Mouse (Mus musculus) heart, adult 18-20 months (tissue): ENCODE data around the gene Fam133b. TPM values are rescaled to one million over a fixed set of nuclear protein-coding genes. Genes with fewer than 3 reads are reported as not detected.
"Not testable (repeated sequence)": the region's sequence is repeated elsewhere in the genome, so short reads cannot be mapped to it uniquely, and the experiment has no call there.

Source experiments
- DNase-seq, 2 experiments: peaks; one replicate each; pipeline ENCODE4 v3.0.0; 2021 to 2022; ENCODE audit warnings: mixed read lengths in 1 of 2
- total RNA-seq, 2 experiments: library from RNA; stranded (reverse); gene quantifications; 2 replicates each; pipeline ENCODE4 v1.2.3; 2021

Gene Fam133b
- total RNA-seq, 2 experiments from 2014 or later, result 10.8 to 11.4 TPM

DNA sequence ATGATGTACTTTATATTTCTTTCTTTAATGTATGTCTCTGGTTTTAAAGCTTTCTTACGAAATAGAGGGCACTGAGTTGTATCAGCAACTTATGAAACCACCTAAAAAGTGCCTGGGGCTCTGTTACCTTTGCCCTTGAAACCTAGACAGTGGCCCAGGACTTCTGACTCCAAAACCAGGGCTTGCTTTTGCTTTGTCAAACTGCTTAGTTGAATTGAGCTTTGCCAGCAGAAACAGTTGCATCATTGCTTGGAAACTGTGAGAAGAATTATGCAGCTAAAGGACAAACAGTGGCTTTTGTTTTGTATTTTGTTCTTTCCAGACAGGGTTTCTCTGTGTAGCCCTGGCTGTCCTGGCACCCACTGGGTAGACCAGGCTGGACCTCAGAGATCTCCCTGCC, 56.7 kb downstream of the Fam133b start:
- DNase-seq, result no peak

DNA sequence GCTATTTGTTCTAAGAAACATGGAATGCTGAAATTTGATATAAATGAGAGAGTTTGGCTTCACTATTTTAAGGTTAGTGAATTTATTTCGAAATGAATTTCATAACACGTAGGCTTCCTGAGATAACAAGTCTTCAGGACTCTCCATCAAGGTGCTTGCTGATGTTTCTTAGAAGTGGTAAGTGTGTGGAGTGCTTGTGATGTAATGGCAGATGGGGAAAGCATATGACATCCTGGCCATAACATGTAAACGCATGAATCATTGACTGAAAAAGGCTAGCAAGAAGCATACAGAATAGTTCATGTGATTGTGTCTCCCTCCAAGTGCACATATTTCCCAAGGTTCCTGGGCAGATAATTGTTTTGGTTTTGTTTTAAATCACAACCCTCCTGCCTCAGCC, 57.2 kb downstream of the Fam133b start:
- no peak for DNase-seq

- no peak for DNase-seq
Measured at GRCm38 (mm10) chr5:3607114-3607513, 63.5 kb downstream of the Fam133b start.

GRCm38 (mm10) chr5:3609241-3609640, 65.6 kb downstream of the Fam133b start:
- no peak for DNase-seq

- not testable (repeated sequence) for DNase-seq
Measured at GRCm38 (mm10) chr5:3611835-3612234, 68.2 kb downstream of the Fam133b start.

Other genes with a start within 250 kb of the Fam133b start
- gene Cdk6, start 202.3 kb upstream of the Fam133b start, total RNA-seq, result 1 to 10 TPM; 7.3 to 8.5 TPM
- 1 to 10 TPM in 1 of 2 experiments, under 1 TPM in 1; 0.74 to 2.2 TPM for gene 1700109H08Rik, start 27.7 kb downstream of the Fam133b start, total RNA-seq
- gene Pex1, start 52.2 kb downstream of the Fam133b start, total RNA-seq, result 10 to 100 TPM in 1 of 2 experiments, 1 to 10 TPM in 1; 6.2 to 10.9 TPM
- 1 to 10 TPM; 3.8 to 4.1 TPM for gene Rbm48, start 52.8 kb downstream of the Fam133b start, total RNA-seq
- not detected for gene Tmbim7, start 107.3 kb downstream of the Fam133b start, total RNA-seq
- gene Gatad1, start 113.4 kb downstream of the Fam133b start, total RNA-seq, result 10 to 100 TPM; 90.0 to 90.6 TPM